Mouse (Mus musculus) urinary bladder, adult 2 months (tissue): Measurements from ENCODE around the gene Ly75. TPM values are rescaled to one million over a fixed set of nuclear protein-coding genes. Genes with fewer than 3 reads are reported as not detected.

ENCODE experiments used
- polyA plus RNA-seq: library from polyadenylated mRNA; depleted of rRNA; stranded (reverse); fragments of >200 nt; gene quantifications from 2 replicates; pipeline ENCODE4 v1.2.3, GENCODE M21; 2012; rRNA removed

Ly75 gene
- polyA plus RNA-seq, 1 experiment: 1.2 TPM

Other genes starting within 250 kb of the Ly75 start
- 28.8 and 33.9 TPM in 2 replicates for gene Baz2b, start 173.5 kb downstream of the Ly75 start, polyA plus RNA-seq
- 51.1 and 57.3 TPM in 2 replicates for gene March7, start 173.4 kb downstream of the Ly75 start, polyA plus RNA-seq
- gene Cd302, start 98.8 kb downstream of the Ly75 start, polyA plus RNA-seq: 69.2 and 71.6 TPM in 2 replicates
- 33.2 and 36.2 TPM in 2 replicates for gene Pla2r1, start 170.0 kb upstream of the Ly75 start, polyA plus RNA-seq